Mouse (Mus musculus) embryonic stem cell, embryonic (primary cell): Measurements from ENCODE around the gene Il16.
"Not testable (repeated sequence)": the region's sequence is repeated elsewhere in the genome, so short reads cannot be mapped to it uniquely, and the experiment has no call there.

Source experiments
- CTCF ChIA-PET, 4 experiments: fragments of 300-600 bp in 2 of 4; fragments of 350-600 bp in 2 of 4; sonication (Branson Sonifier 250); formaldehyde crosslinking; loops; one replicate each; lab custom pipeline; 2022; ENCODE audit warnings: inconsistent platforms in 2 of 4; lab: Charles Lee
- POLR2A ChIA-PET, 4 experiments: fragments of 300-600 bp in 2 of 4; fragments of 350-600 bp in 2 of 4; sonication (Branson Sonifier 250); formaldehyde crosslinking; loops; one replicate each; lab custom pipeline; 2022; ENCODE audit warnings: antibody characterized with exemption in 4 of 4, inconsistent platforms in 1 of 4; lab: Charles Lee

Gene Il16

DNA sequence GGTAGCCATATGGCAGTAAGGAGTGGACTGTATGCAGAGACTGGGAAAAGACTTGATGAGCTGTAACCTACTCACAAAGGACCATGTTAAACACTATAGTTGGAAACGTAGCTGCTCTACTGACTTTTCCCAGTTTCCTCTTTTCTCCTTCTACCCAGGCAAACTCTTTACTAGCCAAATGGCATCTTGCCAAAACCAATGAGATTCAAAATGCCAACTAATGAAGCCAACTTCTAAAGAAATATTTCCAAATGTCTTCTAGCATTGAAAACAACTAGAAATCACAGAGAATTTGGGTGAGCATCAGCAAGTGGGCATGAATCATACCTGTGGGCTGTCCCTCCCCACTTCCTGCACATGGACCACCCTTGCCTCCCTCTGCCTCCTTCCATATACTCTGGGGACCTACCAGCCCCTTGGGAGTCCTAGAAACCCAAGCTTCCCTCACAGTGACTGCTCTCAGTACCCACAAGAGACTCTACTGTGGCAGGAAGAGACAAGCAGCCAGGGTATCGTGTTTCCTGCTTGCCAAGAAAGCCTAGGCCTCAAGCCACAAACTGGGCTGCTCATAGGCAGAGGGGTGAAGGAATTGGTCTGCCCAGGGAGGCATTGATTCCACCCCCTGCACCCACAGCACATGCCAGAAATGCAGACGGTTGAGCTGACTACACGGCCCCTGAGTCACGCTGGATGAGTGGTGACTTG lies 28.4 kb downstream of the Il16 start:
- POLR2A ChIA-PET, result no interaction called here
- CTCF ChIA-PET, result no interaction called here

DNA sequence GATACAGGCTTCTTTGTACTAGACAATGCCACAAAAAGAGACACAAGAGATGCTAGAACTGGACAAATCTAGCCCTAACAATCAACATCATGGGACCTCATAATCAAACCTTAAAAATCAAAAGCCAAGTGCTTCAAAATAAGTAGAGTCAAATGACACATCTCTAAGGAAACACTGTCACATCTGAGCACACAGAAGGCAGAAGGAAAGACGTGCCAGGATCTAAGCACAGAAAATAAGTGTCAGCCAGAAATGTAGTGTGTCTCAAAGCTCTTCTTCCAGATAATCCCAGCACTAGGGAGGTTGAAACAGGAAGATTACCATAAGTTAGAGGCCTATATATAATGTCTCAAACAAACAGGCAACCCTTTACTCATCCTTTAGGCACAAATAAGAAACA lies 31.9 kb downstream of the Il16 start:
- CTCF ChIA-PET, result interaction anchor here in 1 of 4 experiments (1.1 kb wide), 1 partner anchor 18 kb away, joined by 4 read pairs; no protein-coding TSS in a partner anchor
- POLR2A ChIA-PET, result no interaction called here

DNA sequence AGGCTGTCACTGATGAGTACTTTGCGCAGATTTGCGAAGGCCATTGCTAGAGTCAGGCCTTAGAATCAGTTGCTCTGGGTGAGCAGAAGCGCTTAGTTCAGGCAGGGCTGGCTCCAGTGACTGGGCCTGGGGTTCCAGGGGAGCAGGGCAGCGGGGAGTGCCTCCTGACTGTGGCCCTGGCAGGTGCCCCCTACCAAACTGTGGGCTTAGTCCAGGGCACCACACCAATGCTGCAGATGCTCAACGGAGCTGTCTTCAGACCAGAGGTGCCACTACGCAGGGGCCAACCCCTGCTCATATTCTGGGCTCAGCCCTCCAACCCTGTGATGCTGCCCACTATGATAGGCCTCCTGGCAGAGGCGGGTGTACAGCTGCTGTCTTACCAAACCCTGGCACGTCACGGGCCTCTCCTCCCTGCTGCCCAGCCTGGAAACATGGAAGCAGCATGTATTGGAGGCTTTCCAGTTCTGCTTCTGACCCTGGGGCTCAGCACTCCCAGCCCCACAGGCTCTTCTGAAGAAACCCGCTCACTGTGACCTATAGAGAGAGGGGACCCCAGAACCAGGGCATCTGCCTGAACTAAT lies 33.8 kb downstream of the Il16 start:
- POLR2A ChIA-PET, CTCF ChIA-PET: not testable (repeated sequence)

DNA sequence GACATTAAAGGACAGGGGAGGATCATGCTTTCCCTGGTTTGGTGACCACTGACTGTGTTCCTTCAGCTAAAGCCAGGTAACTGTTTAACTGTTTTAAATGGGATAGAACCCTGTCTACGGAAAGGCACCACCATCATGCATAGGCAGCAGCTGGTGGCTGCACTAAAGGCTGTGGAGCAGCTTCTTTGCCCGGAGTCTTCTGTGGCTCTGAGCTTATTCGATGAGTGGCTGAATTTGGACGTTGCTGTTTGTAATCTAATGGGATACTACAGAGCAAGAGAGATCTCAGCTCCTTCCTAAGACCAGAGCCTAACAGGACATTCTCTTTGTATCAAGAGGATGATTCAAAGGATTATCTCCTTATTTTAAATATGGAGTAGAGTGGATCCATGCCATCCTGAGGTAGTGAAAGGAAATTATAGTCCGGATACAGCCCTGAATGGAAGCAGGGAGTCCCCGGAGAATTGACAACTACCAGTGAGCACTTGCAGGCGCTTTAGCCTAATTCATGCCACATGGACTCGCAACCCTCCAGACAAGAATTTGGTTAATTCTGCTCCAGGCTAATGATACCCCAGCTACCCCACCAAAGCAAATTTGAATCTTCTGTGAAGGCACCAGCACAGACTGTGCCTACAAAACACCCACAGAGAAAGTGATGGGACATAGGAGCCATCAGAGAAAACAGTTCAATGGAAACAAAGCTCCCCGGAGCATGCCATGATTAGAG lies 42.3 kb downstream of the Il16 start:
- ChIA-PET POLR2A (no interaction called here), CTCF (no interaction called here)

DNA sequence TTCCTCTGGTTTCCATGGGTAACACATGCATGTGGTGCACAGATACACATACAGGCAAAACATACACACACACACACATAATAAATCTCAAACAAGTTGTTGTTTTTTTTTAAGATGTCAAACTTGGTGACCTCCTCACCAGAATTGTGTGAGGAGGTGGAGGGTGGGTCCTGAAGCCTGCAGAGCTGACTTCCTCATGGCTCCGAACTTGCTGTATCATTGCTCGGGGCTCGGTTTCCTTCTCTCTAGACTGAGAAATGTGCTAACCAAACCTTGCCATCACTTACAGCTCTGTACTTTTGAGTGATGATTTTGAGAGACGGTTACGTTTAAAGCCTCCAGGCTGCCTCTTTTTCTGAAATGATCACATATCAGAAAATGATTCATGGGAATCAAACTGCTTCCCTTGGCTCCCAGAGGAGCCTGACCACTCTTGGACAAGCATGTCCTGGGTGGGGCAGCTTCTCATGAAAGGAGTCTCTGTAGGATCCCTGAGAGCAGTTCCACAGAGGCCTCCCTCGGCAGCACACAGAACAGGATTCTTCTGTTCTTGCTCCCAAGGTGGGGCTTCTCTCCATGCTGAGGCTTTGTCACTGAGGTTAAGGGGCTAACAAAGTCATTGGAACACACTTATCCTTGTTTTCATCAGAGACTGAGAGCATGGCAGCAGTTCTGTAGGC lies 46.3 kb downstream of the Il16 start:
- ChIA-PET CTCF (interaction anchor here in 1 of 4 experiments (0.6 kb wide), 1 partner anchor 12 kb away, joined by 5 read pairs; no protein-coding TSS in a partner anchor), POLR2A (interaction anchor here in 1 of 4 experiments (1.4 kb wide), 1 partner anchor 192 kb away, joined by 3 read pairs; no protein-coding TSS in a partner anchor)

DNA sequence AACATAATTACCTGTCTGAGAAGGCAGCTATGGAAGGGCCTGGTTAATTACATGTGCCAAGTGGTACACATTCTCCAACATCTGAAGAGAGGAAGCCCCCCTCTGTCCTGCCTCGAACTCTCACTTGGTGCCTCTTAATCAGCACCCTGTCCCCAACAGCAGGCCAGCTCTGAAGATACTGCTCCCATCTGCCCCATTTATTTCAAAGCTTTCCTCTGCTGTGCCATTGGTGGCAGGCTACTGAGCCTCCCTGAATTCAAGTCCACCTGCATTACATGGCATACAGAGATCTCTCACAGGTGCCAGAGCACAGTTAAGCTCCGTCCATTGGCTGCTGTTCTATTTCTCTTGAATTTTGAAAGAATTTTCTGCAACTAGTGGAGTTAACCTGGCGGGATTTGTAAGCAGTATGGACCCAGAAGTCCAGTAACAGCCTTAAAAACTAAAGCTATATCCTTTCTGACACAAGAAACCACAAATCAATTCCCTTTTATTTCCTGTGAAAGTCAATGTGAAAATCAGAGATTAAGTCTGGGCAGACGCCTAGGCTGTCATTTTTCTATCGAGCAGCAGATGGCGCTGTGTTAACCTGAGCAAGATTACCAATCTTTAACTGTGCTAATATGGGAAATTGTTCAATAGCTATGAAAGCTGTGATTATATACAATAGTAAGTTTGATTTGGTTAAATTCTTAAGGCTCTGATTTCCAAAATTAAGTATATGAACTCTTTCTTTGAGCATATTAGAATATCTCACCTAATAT lies 49.9 kb downstream of the Il16 start:
- POLR2A ChIA-PET, result interaction anchor here in 3 of 4 experiments (0.6 to 1.7 kb wide), 3 partner anchors 190 to 205 kb away, joined by 3 to 6 read pairs (median 6); partner anchors contain the start of gene Mesd (in 1 of the 3)
- CTCF ChIA-PET, result interaction anchor here (0.6 to 1.8 kb wide), 19 partner anchors 9 to 751 kb away, joined by 3 to 7 read pairs (median 3); no protein-coding TSS in a partner anchor

DNA sequence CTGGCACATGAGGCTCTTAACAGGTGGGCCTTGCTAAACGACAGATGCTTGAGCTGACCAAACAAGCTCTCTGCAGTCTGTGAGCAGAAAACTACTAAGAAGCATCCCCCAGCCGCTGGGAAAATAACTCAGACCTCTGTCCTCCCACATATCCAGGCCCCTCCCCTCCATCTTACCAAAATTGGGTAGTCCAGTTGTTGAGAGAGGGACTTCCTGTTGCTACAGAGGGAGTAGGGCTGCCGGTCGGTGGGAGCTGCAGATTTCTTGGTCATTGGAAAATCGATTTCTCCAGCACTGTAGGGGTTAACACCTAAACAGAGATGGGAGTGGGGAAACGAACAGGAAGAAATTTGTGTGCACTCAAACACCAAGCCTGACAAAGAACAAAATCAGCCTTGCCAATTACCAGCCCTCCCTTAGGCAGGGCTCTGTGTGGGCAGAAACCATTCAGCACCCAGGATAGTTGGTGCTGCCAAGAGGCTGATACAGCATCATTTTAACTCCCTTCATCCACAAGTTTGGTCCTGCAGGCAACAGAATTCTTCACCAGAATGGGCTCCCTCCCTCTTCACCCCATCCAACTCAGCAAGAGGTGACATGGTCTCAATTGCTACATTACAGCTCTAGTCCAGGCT lies 62.8 kb downstream of the Il16 start:
- POLR2A ChIA-PET, result interaction anchor here in 1 of 4 experiments (0.6 kb wide), 1 partner anchor 1057 kb away, joined by 3 read pairs; no protein-coding TSS in a partner anchor
- CTCF ChIA-PET, result interaction anchor here in 2 of 4 experiments (0.6 to 1.2 kb wide), 2 partner anchors 12 to 241 kb away, joined by 3 to 7 read pairs; no protein-coding TSS in a partner anchor

DNA sequence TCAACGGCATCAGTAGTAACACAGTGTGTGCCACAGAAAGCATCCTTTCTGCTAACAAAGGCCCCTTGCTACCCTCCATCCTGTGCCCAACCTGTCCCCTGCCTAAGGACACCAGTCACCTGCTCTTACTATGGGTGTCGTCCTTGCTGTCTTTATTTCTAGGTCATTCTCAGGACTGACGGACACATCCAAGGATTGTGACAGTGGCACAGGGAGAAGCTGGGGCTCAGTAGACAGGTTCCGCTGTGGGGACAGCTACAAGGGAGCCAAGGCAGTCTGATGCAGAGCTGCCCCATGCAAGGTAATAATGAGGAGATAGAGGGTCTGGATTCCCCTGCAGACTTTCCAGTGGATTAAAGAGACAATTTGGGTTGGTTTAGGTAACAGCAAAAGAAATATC lies 67.0 kb downstream of the Il16 start:
- POLR2A ChIA-PET, result interaction anchor here in 1 of 4 experiments (0.9 kb wide), 1 partner anchor 47 kb away, joined by 3 read pairs; the partner anchor contains the start of gene Stard5
- CTCF ChIA-PET, result interaction anchor here in 2 of 4 experiments (0.8 to 2.2 kb wide), 5 partner anchors 9 to 17 kb away, joined by 3 to 5 read pairs (median 4); no protein-coding TSS in a partner anchor

DNA sequence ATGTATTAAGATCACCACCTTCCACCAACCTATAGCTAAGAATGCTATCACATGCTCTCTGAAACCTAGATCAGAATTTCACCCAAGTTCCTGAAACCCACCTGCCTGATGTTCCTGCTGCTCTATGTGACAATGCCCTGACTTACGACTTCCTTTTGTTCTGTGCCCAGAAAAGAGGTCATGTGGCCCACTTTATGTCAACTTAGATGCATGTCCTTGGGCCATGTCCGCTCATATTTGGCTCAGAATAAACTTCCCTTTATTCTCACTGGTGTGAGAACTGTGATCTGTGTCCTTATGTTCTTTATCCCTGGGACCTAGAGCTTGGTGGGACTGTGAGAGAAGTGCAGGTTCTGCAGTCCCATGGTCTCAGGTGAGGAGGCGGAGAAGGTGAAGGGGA lies 68.2 kb downstream of the Il16 start:
- POLR2A ChIA-PET, result interaction anchor here in 2 of 4 experiments (0.5 to 1.2 kb wide), 3 partner anchors 105 to 225 kb away, joined by 3 read pairs; no protein-coding TSS in a partner anchor
- CTCF ChIA-PET, result interaction anchor here in 1 of 4 experiments (1.2 to 2.2 kb wide), 2 partner anchors 18 to 110 kb away, joined by 3 to 5 read pairs; no protein-coding TSS in a partner anchor

DNA sequence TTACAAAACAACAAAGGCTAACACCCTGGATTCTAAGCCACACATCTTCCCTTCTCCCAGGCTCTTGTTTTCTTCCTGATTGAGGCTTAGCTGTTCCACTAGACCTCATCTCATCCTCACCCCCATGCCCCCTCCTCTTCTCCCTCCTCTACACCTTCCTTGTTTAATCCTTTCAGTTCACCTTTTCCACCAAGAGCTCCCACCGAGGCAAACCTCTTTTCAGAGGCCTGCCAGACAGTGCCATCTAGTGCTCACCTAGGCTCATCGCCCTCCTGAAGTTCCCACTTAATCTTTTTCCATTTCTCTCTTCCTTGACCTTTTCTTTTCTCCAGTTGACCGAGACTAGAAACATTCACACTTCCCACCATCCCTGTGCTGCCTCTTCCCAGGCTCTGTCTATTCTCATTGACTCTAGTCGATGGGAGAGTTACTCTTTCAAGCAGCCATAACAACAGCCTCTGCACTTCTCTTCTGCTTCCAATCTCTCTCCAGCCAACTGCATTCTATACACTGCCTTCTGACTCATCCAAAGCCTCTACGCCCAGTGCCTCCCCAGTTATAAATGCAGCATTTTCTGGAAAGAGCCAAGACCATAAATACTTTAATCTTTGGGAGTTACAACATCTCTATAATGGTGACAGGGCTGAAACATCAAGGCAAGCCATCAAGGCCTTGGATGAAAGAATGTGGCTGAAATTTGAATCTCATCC lies 69.8 kb downstream of the Il16 start:
- POLR2A ChIA-PET, result interaction anchor here in 3 of 4 experiments (0.6 to 1.3 kb wide), 6 partner anchors 209 to 1188 kb away, joined by 3 to 8 read pairs (median 4); no protein-coding TSS in a partner anchor
- CTCF ChIA-PET, result interaction anchor here (0.6 to 1.9 kb wide), 33 partner anchors 10 to 1195 kb away, joined by 3 to 13 read pairs (median 4); partner anchors contain the start of gene Stard5 (in 1 of the 4)

DNA sequence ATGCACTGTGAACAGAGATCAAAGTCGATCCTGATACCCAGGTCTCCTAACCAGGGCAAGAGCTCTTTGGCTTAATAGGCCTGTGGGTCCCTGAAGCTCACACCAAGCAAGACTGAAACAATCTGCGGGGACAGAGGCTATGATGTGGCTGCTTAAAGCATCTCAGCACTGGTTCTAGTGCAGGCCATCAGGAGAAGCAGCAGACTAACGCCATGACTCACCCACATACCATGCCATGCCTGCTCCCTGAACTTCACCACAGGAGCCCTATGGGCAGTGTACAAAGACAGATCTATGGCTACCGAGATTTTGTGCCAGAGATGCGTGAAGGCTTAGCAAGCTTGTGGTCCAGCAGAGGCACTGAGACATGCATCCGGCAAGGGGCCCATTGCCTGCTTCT lies 74.0 kb downstream of the Il16 start:
- ChIA-PET POLR2A (no interaction called here), CTCF (interaction anchor here in 1 of 4 experiments (0.6 to 0.8 kb wide), 3 partner anchors 12 to 533 kb away, joined by 3 to 8 read pairs (median 4); no protein-coding TSS in a partner anchor)

DNA sequence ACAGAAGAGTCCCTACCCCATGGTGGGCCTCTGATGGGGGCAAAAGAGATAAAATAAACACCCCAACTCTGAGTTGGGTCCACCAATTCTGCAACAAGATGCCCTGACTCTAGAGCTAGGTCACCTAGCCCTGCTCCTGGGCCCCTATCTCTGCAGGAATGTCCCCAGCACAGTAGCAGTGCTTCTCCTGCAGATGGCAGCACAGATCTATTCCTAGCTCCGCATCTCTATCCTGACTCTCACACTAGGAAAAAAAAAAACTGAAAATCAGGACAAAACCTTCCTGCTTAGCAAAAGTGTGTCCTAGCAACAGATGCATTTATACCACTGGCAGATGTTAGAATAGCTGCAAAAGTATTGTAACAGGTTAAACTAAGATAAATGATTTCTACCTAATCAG lies 76.8 kb downstream of the Il16 start:
- POLR2A ChIA-PET, result interaction anchor here in 1 of 4 experiments (0.9 kb wide), 1 partner anchor 37 kb away, joined by 3 read pairs; the partner anchor contains the start of gene Stard5

DNA sequence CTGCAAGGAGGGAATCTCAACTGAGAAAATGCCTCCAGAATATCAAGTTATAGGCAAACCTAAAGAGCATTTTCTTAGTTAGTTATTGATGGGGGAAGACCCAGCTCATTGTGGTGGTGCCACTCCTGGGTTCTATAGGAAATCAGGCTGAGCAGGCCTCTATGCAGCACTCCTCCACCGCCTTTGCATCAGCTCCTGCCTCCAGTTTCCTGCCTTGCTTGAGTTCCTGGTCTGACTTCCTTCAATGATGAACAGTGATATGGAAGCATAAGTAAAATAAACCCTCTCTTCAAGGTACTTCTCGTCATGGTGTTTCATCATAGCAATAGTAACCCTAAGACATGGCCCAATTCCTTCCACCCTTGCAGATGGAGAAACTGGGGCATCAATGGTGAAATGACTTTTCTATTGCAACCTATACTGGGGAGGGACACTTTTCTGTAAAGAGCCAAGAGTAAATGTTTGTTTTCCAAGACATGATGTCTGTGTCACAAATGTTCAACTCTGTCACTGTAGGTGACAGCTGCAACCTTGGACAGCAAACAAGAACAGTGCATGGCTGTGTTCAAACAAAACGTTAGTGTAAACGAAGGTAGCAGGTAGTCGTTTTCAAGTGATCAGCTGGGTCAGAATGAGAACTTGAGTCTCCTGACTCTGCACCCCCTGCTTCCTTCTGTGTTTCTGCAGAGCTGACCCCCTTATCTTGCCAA lies 77.4 kb downstream of the Il16 start:
- CTCF ChIA-PET, result interaction anchor here (0.6 to 1.5 kb wide), 16 partner anchors 8 to 1803 kb away, joined by 3 to 7 read pairs (median 3); partner anchors contain the start of gene Cemip (in 2 of the 4)
- POLR2A ChIA-PET, result interaction anchor here in 2 of 4 experiments (0.6 to 0.9 kb wide), 2 partner anchors 37 to 217 kb away, joined by 3 read pairs; partner anchors contain the start of gene Stard5 (in 1 of the 2)

More for the DNA sequence above, 76.8 kb downstream of the Il16 start:
- CTCF ChIA-PET, result interaction anchor here (0.5 to 1.5 kb wide), 20 partner anchors 8 to 1804 kb away, joined by 3 to 7 read pairs (median 3); partner anchors contain the start of genes Cemip (in 2 of the 4) and Stard5 (in 1 of the 4)

DNA sequence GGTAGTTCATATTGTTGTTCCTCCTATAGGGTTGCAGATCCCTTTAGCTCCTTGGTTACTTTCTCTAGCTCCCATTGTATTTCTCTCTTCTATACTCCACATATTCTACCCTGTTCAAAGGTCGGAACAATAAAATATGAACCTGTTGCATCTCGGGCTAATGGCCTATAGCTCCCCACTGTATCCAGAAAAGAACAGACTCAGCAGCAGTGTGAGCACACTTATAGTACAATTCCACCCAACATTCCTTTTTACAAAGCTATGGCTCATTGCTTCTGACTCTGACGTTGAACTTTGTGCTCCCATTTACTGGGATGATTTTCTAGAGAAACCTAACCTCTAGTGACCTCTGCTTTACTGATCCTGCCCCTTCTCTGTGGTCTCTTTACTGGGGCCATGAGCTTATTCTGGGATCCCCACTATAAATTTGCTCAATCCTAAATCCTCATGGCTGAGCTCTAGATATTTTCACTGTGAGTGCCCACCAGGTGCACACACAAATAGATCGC lies 79.4 kb downstream of the Il16 start:
- ChIA-PET POLR2A (interaction anchor here in 1 of 4 experiments (0.5 kb wide), 1 partner anchor 365 kb away, joined by 3 read pairs; no protein-coding TSS in a partner anchor), CTCF (interaction anchor here in 3 of 4 experiments (0.6 to 1.0 kb wide), 3 partner anchors 9 to 81 kb away, joined by 3 to 5 read pairs (median 5); partner anchors contain the start of gene Tmc3 (in 1 of the 3))
